Mouse (Mus musculus) kidney, embryonic 14.5 days (tissue): ENCODE data around the gene Nup85. TPM values are rescaled to one million over a fixed set of nuclear protein-coding genes. Genes with fewer than 3 reads are reported as not detected.

Source experiments
- ATAC-seq: fragments of 200-750 bp; cut with Nextera tagmentation; 2 replicates; pipeline ENCODE4 v1.8.0; 2017; ENCODE audit warnings: moderate number of reproducible peaks, mild to moderate bottlenecking, moderate TSS enrichment, moderate library complexity; ENCODE audit not compliant: low FRiP score, low TSS enrichment
- H3K27ac ChIP-seq: fragments of 300-500 bp; sonication (generic); 2 replicates; pipeline ENCODE4 v1.5.1; 2014; ENCODE audit warnings: low read depth, mild to moderate bottlenecking, low read length, moderate library complexity, mixed read lengths
- H3K27me3 ChIP-seq: fragments of 300-500 bp; sonication (generic); 2 replicates; pipeline ENCODE4 v1.6.1; 2014; ENCODE audit warnings: mild to moderate bottlenecking, low read length; ENCODE audit not compliant: control insufficient read depth, insufficient read depth
- H3K36me3 ChIP-seq: fragments of 300-500 bp; sonication (generic); 2 replicates; pipeline ENCODE4 v1.6.1; 2014; ENCODE audit warnings: low read length, mixed read lengths; ENCODE audit not compliant: control insufficient read depth, insufficient read depth
- H3K4me1 ChIP-seq: fragments of 300-500 bp; sonication (generic); 2 replicates; pipeline ENCODE4 v1.6.1; 2014; ENCODE audit warnings: low read length, mixed read lengths; ENCODE audit not compliant: control insufficient read depth, insufficient read depth
- H3K4me2 ChIP-seq: fragments of 300-500 bp; sonication (generic); replicated peaks from 2 replicates; pipeline ENCODE4 v1.6.1; 2014; ENCODE audit warnings: low read depth, mild to moderate bottlenecking, low read length
- H3K4me3 ChIP-seq: fragments of 300-500 bp; sonication (generic); 2 replicates; pipeline ENCODE4 v1.5.1; 2014; ENCODE audit warnings: mild to moderate bottlenecking, low read length
- H3K9ac ChIP-seq: fragments of 300-500 bp; sonication (generic); 2 replicates; pipeline ENCODE4 v1.6.1; 2014; ENCODE audit warnings: low read depth, mild to moderate bottlenecking, low read length, moderate library complexity
- H3K9me3 ChIP-seq: fragments of 300-500 bp; sonication (generic); 2 replicates; pipeline ENCODE4 v1.6.1; 2016; ENCODE audit warnings: low read length; ENCODE audit not compliant: control insufficient read depth
- WGBS: fragments of 180-500 bp; shearing (Covaris S2); extraction: QIAGEN DNeasy Blood & Tissue Kit; methylation state at CpG from one replicate; pipeline ENCODE4 v1.1.7; 2014; 5-methylcytosine and 5-hydroxymethylcytosine counted together
- polyA plus RNA-seq: library from polyadenylated mRNA; unstranded; fragments of >200 nt; fragmentation: Nextera tagmentation; extraction: Ambion mirVana; gene quantifications from 2 replicates; pipeline ENCODE4 v1.2.1, GENCODE M21; 2014

The Nup85 gene
- polyA plus RNA-seq, 1 experiment from 2014 or later = 197 TPM

GRCm38 (mm10) chr11:115606733-115607132 lies 42.5 kb downstream of the Nup85 start:
- H3K9ac ChIP-seq = no peak overlapping the region
- H3K27me3 ChIP-seq = no peaks in the 10 kb centered on the region
- no peak overlapping the region for H3K4me3 ChIP-seq
- H3K27ac ChIP-seq = no peak overlapping the region
- peaks cover 25% of the 10 kb centered on the region for H3K4me1 ChIP-seq
- no peak for ATAC-seq
- H3K36me3 ChIP-seq = peaks cover 46% of the 10 kb centered on the region
- no peaks in the 10 kb centered on the region for H3K9me3 ChIP-seq
- WGBS = 96% methylated on average over 18 of the region's 18 CpGs
- no peak overlapping the region for H3K4me2 ChIP-seq

GRCm38 (mm10) chr11:115608421-115609399 lies 44.5 kb downstream of the Nup85 start:
- Histone ChIP-seq H3K4me2 (no peak overlapping the region), H3K4me1 (peaks cover 22% of the 10 kb centered on the region), H3K9me3 (no peaks in the 10 kb centered on the region), H3K4me3 (no peak overlapping the region), H3K27me3 (no peaks in the 10 kb centered on the region), H3K9ac (no peak overlapping the region), H3K36me3 (peaks cover 46% of the 10 kb centered on the region), H3K27ac (no peak overlapping the region)
- WGBS = 86% methylated on average over 23 of the region's 23 CpGs
- ATAC-seq = no peak

GRCm38 (mm10) chr11:115609576-115609975 lies 45.3 kb downstream of the Nup85 start:
- Histone ChIP-seq H3K9me3 (no peaks in the 10 kb centered on the region), H3K27me3 (no peaks in the 10 kb centered on the region), H3K4me1 (peaks cover 24% of the 10 kb centered on the region), H3K27ac (no peak overlapping the region), H3K9ac (no peak overlapping the region), H3K4me2 (no peak overlapping the region), H3K36me3 (peaks cover 46% of the 10 kb centered on the region), H3K4me3 (no peak overlapping the region)
- ATAC-seq = no peak
- WGBS = 83% methylated on average over 3 of the region's 3 CpGs

GRCm38 (mm10) chr11:115611173-115611572 lies 46.9 kb downstream of the Nup85 start:
- no peak overlapping the region for H3K9ac ChIP-seq
- no peak overlapping the region; the same call in 1 of the 2 replicates for H3K4me2 ChIP-seq
- no peaks in the 10 kb centered on the region for H3K9me3 ChIP-seq
- ATAC-seq = no peak
- no peaks in the 10 kb centered on the region for H3K27me3 ChIP-seq
- peaks cover 40% of the 10 kb centered on the region for H3K36me3 ChIP-seq
- H3K27ac ChIP-seq = no peak overlapping the region
- WGBS = 46% methylated on average over 6 of the region's 6 CpGs
- H3K4me1 ChIP-seq = peaks cover 26% of the 10 kb centered on the region
- H3K4me3 ChIP-seq = no peak overlapping the region

- ATAC-seq = no peak; the same call in none of the 2 replicates
Measured at GRCm38 (mm10) chr11:115612059-115612409, 47.8 kb downstream of the Nup85 start.

GRCm38 (mm10) chr11:115612410-115613137 lies 48.3 kb downstream of the Nup85 start, which contains the start of gene Mif4gd:
TSS of gene Mif4gd (minus strand) at chr11:115612969.
- peaks cover 31% of the 10 kb centered on the region for H3K36me3 ChIP-seq
- peaks cover 26% of the 10 kb centered on the region for H3K4me1 ChIP-seq
- peak within 1 kb of the TSS; percentile 70 for H3K9ac ChIP-seq
- H3K4me2 ChIP-seq = peak within 1 kb of the TSS; percentile 66
- H3K4me3 ChIP-seq = peak within 1 kb of the TSS; percentile 70
- 1% methylated on average over 70 of the region's 80 CpGs for WGBS
- H3K9me3 ChIP-seq = no peaks in the 10 kb centered on the region
- no peaks in the 10 kb centered on the region for H3K27me3 ChIP-seq
- ATAC-seq = peak; percentile 74
- H3K27ac ChIP-seq = peak within 1 kb of the TSS; percentile 92

More at GRCm38 (mm10) chr11:115612059-115612409, 47.8 kb downstream of the Nup85 start:
- Histone ChIP-seq H3K4me3 (peak overlapping the region; percentile 70), H3K9ac (peak overlapping the region; percentile 70), H3K4me1 (peaks cover 26% of the 10 kb centered on the region), H3K36me3 (peaks cover 32% of the 10 kb centered on the region), H3K27me3 (no peaks in the 10 kb centered on the region), H3K27ac (peak overlapping the region; percentile 63), H3K4me2 (peak overlapping the region; percentile 66), H3K9me3 (no peaks in the 10 kb centered on the region)
- WGBS = 0% methylated on average over 13 of the region's 13 CpGs

- Histone ChIP-seq H3K9ac (peak overlapping the region; percentile 70), H3K4me3 (peak overlapping the region; percentile 70), H3K9me3 (no peaks in the 10 kb centered on the region), H3K4me1 (peaks cover 26% of the 10 kb centered on the region), H3K27me3 (no peaks in the 10 kb centered on the region), H3K27ac (peak overlapping the region; percentile 92), H3K36me3 (peaks cover 27% of the 10 kb centered on the region), H3K4me2 (peak overlapping the region; percentile 66)
- 1% methylated on average over 16 of the region's 16 CpGs for WGBS
- ATAC-seq = 0 out of 2 replicates have a peak, but pooled peaks have one; percentile 2
Measured at GRCm38 (mm10) chr11:115613138-115613945, 49.1 kb downstream of the Nup85 start.

- H3K36me3 ChIP-seq = peaks cover 16% of the 10 kb centered on the region
- no peak overlapping the region for H3K4me2 ChIP-seq
- WGBS = 60% methylated on average over 10 of the region's 10 CpGs
- H3K27me3 ChIP-seq = no peaks in the 10 kb centered on the region
- H3K9me3 ChIP-seq = no peaks in the 10 kb centered on the region
- H3K4me1 ChIP-seq = peaks cover 26% of the 10 kb centered on the region
- H3K9ac ChIP-seq = no peak overlapping the region
- no peak overlapping the region for H3K4me3 ChIP-seq
- peak overlapping the region; percentile 53 for H3K27ac ChIP-seq
- peak; percentile 36 for ATAC-seq
Measured at GRCm38 (mm10) chr11:115614346-115615107, 50.3 kb downstream of the Nup85 start.
